ENCODE assay signal across 20 mouse cellular contexts in the genomic region with DNA sequence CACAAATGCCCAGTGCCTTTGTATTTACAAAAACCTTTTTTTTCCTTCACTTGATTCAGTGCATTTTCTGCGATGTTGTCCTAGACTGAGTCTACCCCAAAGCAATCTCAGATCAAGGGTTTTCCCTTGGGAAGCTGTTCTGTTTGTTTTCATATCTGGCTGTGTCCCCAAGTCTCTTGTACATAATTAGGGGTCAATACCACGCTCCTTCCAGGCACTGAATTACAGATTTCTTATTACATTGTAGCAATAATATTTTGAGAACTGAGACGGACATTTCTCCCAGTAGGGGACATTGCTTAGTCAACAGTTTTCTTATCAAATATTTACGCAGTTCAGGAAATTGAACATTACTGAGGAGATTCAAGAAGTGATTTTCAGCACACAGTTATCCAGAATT.
DNase-seq lines count a peak whose midpoint lies in the region; ATAC-seq lines count a peak whose summit lies in the region.
"Had no signal": no experiment of that assay in that cellular context is flagged by ENCODE, and none has a peak within 500 bp of the region (broad histone marks: within the 10 kb centered on the region; RNA-seq: fewer than 3 reads in every experiment).

No protein-coding gene starts in this region.

- 43% methylated on average over 4 of the region's 4 CpGs for WGBS in hindbrain, embryonic 12.5 days
- 59% methylated on average over 4 of the region's 4 CpGs for WGBS in hindbrain, embryonic 10.5 days
- WGBS in neural tube, embryonic 13.5 days: 35% methylated on average over 4 of the region's 4 CpGs
- 32% methylated on average over 4 of the region's 4 CpGs for WGBS in neural tube, embryonic 15.5 days

- no peaks in the 10 kb centered on the region for H3K9me3 ChIP-seq in hindbrain, embryonic 12.5 days (replicated peaks)
- no peaks in the 10 kb centered on the region for H3K9me3 ChIP-seq in hindbrain, embryonic 10.5 days
- no peaks in the 10 kb centered on the region for H3K9me3 ChIP-seq in neural tube, embryonic 13.5 days
- no peaks in the 10 kb centered on the region for H3K9me3 ChIP-seq in neural tube, embryonic 15.5 days (replicated peaks)
- H3K9me3 ChIP-seq: embryonic facial prominence, embryonic 15.5 days; heart, embryonic 15.5 days; limb, embryonic 13.5 days; lung, embryonic 15.5 days had no signal

- H3K9ac ChIP-seq in hindbrain, embryonic 12.5 days: no peak overlapping the region
- H3K9ac ChIP-seq in neural tube, embryonic 13.5 days: no peak overlapping the region
- no peak overlapping the region for H3K9ac ChIP-seq in neural tube, embryonic 15.5 days (replicated peaks)
- H3K9ac ChIP-seq: embryonic facial prominence, embryonic 15.5 days; heart, embryonic 15.5 days; limb, embryonic 13.5 days; liver, embryonic 14.5 days; lung, embryonic 15.5 days had no signal

- peaks cover 14% of the 10 kb centered on the region for H3K4me1 ChIP-seq in hindbrain, embryonic 12.5 days
- H3K4me1 ChIP-seq in hindbrain, embryonic 10.5 days (replicated peaks): peaks cover 7% of the 10 kb centered on the region
- peaks cover 40% of the 10 kb centered on the region for H3K4me1 ChIP-seq in neural tube, embryonic 13.5 days (replicated peaks)
- 0 out of 2 replicates have a peak, but pooled peaks cover 14% of the 10 kb centered on the region for H3K4me1 ChIP-seq in neural tube, embryonic 15.5 days
- H3K4me1 ChIP-seq: embryonic facial prominence, embryonic 15.5 days; heart, embryonic 15.5 days; lung, embryonic 15.5 days had no signal

- H3K27me3 ChIP-seq in hindbrain, embryonic 12.5 days: no peaks in the 10 kb centered on the region
- no peaks in the 10 kb centered on the region for H3K27me3 ChIP-seq in hindbrain, embryonic 10.5 days (ENCODE audit: insufficient read depth, poor library complexity, severe bottlenecking)
- H3K27me3 ChIP-seq in neural tube, embryonic 13.5 days: no peaks in the 10 kb centered on the region
- no peaks in the 10 kb centered on the region for H3K27me3 ChIP-seq in neural tube, embryonic 15.5 days (replicated peaks)
- H3K27me3 ChIP-seq: embryonic facial prominence, embryonic 15.5 days; heart, embryonic 15.5 days; lung, embryonic 15.5 days had no signal

- no peaks in the 10 kb centered on the region for H3K36me3 ChIP-seq in hindbrain, embryonic 12.5 days
- H3K36me3 ChIP-seq in hindbrain, embryonic 10.5 days: no peaks in the 10 kb centered on the region
- H3K36me3 ChIP-seq in neural tube, embryonic 13.5 days: no peaks in the 10 kb centered on the region
- H3K36me3 ChIP-seq in neural tube, embryonic 15.5 days: no peaks in the 10 kb centered on the region
- H3K36me3 ChIP-seq: embryonic facial prominence, embryonic 15.5 days; heart, embryonic 15.5 days; limb, embryonic 13.5 days; lung, embryonic 15.5 days had no signal

- no peak overlapping the region for H3K4me3 ChIP-seq in hindbrain, embryonic 12.5 days
- no peak overlapping the region for H3K4me3 ChIP-seq in hindbrain, embryonic 10.5 days
- H3K4me3 ChIP-seq in neural tube, embryonic 13.5 days: no peak overlapping the region
- H3K4me3 ChIP-seq in neural tube, embryonic 15.5 days (replicated peaks): no peak overlapping the region
- H3K4me3 ChIP-seq: embryonic facial prominence, embryonic 15.5 days; heart, embryonic 15.5 days; limb, embryonic 13.5 days; lung, embryonic 15.5 days had no signal

- DNase-seq in hindbrain, embryonic 10.5 days (ENCODE audit: low spot score): no peak
- peak; percentile 52 for DNase-seq in kidney, postnatal 14 days
- DNase-seq in kidney, postnatal 4 days: no peak
- DNase-seq in left cerebral cortex, adult 9 months (ENCODE audit: low spot score in 2 of 2): no peak
- no peak for DNase-seq in layer of hippocampus, adult 8-10 months (ENCODE audit: low spot score in 2 of 2)
- DNase-seq: adrenal gland, postnatal 36 days; cerebellum, adult 11 months; cerebellum, adult 9-11 months; heart, postnatal 36 days; thymus, adult 18-20 months; thymus, postnatal 36 days had no signal

- H3K4me2 ChIP-seq in hindbrain, embryonic 12.5 days (replicated peaks): no peak overlapping the region
- H3K4me2 ChIP-seq in neural tube, embryonic 13.5 days: no peak overlapping the region
- H3K4me2 ChIP-seq in neural tube, embryonic 15.5 days: no peak overlapping the region
- H3K4me2 ChIP-seq: embryonic facial prominence, embryonic 15.5 days; heart, embryonic 15.5 days; limb, embryonic 13.5 days; lung, embryonic 15.5 days had no signal

- peak overlapping the region; percentile 67; the same call in 1 of the 2 replicates for H3K27ac ChIP-seq in hindbrain, embryonic 12.5 days
- no peak overlapping the region for H3K27ac ChIP-seq in hindbrain, embryonic 10.5 days
- H3K27ac ChIP-seq in neural tube, embryonic 13.5 days (replicated peaks): peak overlapping the region; percentile 68
- H3K27ac ChIP-seq in neural tube, embryonic 15.5 days (replicated peaks): no peak overlapping the region
- H3K27ac ChIP-seq: embryonic facial prominence, embryonic 15.5 days; heart, embryonic 15.5 days; limb, embryonic 13.5 days; liver, embryonic 14.5 days; lung, embryonic 15.5 days had no signal

- ATAC-seq in hindbrain, embryonic 12.5 days (ENCODE audit: low FRiP score): 0 out of 2 replicates have a peak, but pooled peaks have one; percentile 20
- no peak for ATAC-seq in neural tube, embryonic 13.5 days (ENCODE audit: low read depth)
- ATAC-seq in neural tube, embryonic 15.5 days (ENCODE audit: low FRiP score): no peak
- ATAC-seq: Patski had no signal

Comparison
In these comparisons a context has a peak if more than half of its experiments do, and no peak if none do; other contexts are left out.
1. H3K27ac ChIP-seq: peak in hindbrain, embryonic 12.5 days (single experiment) and neural tube, embryonic 13.5 days (single experiment); none in hindbrain, embryonic 10.5 days (single experiment) and neural tube, embryonic 15.5 days (single experiment).